Mouse (Mus musculus) mouse embryonic stem cell (cell line): ENCODE measurements around the gene Yes1.
"Not testable (repeated sequence)": the region's sequence is repeated elsewhere in the genome, so short reads cannot be mapped to it uniquely, and the experiment has no call there.

ENCODE experiments used
- in situ Hi-C, 2 experiments: fragments of 300-500 bp; cut with MboI; formaldehyde crosslinking; loops; 1 replicate in 1 of 2; 3 replicates in 1 of 2; pipeline ENCODE4 v1.14.3; 2019 to 2020; ENCODE audit warnings: low sequenced_read_pairs in 2 of 2, low pct_unique_long_range_greater_than_20kb in 1 of 2, mixed read lengths in 1 of 2; ENCODE audit not compliant: unreplicated experiment in 1 of 2

Gene Yes1

DNA sequence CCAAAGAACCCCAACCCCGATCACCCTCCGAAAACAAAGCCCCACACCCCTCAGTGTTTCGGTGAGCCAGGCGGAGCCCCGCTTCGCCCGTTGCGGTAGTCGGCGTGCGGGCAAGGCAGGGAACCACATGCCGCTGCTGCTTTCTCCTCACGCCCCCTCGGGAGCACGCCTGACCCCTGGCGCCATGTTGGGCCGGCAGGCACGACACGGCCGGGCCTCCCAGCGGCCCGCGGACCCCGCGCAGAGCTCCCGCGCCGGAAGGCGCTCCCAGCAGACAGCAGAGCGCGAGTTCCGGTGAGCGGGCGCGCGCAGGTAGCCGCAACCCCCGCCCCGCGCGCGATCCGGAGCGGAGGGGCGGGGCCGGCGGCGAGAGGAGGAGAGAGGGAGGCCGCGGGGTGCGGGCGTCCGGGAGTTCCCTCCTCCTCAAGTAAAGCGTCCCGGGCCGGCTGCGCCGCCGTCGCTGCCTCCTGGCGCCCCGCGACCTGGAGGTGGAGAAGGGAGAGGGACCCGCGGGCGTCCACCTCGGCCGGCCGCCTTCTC lies at the start of gene Yes1:
Yes1 (plus strand) TSS at position 371 of the 540 bp plus-strand sequence.
- in situ Hi-C loops, result no loop called here

GRCm38 (mm10) chr5:32564697-32565096 lies 46.3 kb upstream of the Yes1 start:
- in situ Hi-C loops, result no loop called here

DNA sequence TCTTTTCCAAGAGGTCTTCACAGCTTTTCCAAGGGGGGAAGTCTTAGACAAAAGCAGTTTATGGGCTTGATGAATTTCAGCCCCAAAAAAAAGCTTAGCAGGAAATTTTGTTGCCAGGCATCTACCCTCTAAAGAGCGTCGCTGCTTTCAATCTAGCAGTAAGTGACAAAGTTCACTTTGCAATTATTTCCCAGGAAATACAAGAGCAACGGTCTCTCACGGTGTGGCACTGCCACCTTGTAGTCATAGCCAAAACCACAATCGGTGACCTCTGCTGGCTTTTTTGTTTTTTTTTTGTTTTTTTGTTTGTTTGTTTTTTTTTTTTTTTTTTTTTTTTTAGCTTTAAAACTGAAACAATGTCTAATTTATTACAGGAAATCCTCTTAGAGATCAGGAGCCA lies 39.2 kb upstream of the Yes1 start:
- in situ Hi-C loops, result no loop called here

DNA sequence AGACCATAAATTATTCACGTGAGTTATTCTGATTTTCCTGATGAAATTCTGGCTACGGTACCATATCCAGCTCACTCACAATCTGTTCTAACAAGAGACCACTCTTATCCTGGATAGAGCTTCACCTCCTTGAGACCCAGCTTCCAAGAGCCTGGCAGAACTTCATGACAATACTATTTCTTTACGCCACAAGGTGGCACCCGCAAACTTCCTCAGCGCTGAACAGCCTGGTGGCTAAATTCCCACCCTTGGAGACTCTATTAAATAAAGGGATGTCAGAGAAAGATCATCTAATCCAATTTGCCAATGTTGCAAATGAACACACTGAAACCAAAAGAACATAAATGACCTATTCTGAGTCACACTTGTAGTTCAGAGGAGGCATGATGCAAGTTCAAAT lies 22.8 kb upstream of the Yes1 start:
- in situ Hi-C loops, result loop anchor here in 1 of 2 experiments (25.0 kb wide), 1 partner anchor 449 kb away; no protein-coding TSS in a partner anchor

- in situ Hi-C loops, result loop anchor here (10.0 to 25.0 kb wide), 2 partner anchors 441 to 444 kb away; no protein-coding TSS in a partner anchor
These were observed 17.2 kb upstream of the Yes1 start for GRCm38 (mm10) chr5:32593793-32594192.

DNA sequence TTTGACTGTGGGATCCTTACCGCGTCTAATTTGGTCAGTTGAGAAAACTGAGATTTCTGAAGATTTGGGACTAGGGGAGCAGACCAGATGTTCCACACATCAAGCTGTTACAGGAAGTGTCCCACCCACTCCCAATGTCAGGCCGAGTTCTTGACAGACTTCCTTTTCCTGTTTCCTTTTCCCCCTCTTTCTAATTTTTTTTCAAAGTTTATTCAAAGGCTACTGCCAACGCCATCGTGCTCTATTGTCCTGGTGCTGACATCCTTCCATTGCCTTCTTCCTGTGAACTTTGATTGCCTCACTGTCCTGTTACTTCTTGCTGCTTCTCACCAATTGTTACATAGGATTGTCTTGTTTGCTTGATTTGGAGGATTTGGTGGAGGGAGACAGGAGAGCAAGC lies 16.6 kb upstream of the Yes1 start:
- in situ Hi-C loops, result loop anchor here (10.0 to 25.0 kb wide), 2 partner anchors 440 to 443 kb away; no protein-coding TSS in a partner anchor

- in situ Hi-C loops, result no loop called here
These were observed 5.1 kb upstream of the Yes1 start for GRCm38 (mm10) chr5:32605911-32606310.

DNA sequence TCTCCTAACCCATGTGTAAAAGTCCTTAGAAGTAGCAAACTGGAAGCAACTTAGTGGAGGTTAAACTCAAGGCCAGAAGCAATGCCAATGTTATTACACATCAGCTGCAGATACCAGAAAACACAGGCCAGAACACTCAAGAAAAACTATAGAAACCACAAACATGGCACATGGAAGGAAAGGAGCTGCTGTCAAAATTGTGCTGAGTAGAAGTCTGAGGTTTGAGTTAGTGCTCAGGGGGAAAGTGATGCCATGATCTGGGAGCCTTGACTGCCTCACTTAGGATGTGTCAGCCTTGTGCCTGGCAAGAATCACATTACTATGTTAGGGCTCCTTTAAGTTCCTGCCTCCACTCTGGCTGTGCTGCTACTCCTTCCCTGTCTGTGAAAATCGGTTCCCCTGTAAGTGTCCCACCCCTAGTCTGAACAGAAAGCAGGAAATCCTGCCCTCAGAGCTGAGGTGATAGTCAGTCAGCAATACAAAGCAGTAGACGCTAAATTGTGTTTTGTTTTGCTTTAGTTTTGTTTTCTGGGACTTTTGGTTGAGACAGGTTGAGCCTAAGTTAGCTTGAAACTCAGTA lies 3.1 kb upstream of the Yes1 start:
- in situ Hi-C loops, result no loop called here

DNA sequence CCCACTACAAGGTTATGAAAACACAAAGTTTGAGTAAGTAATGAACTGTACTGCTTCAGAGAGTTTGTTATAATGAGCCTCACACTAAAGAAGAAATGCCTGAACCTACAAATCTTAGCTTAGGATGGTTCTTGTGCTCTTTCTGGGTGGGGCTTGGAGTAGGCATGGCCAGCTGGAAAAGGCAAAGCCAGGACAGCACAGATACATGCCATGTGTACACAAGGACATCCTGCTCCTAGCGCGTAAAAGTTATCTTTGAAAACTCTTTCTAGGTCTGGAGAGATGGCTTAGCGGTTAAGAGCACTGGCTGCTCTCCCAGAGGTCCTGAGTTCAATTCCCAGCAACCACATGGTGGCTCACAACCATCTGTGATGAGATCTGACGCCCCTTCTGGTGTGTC lies 2.5 kb upstream of the Yes1 start:
- in situ Hi-C loops, result no loop called here

DNA sequence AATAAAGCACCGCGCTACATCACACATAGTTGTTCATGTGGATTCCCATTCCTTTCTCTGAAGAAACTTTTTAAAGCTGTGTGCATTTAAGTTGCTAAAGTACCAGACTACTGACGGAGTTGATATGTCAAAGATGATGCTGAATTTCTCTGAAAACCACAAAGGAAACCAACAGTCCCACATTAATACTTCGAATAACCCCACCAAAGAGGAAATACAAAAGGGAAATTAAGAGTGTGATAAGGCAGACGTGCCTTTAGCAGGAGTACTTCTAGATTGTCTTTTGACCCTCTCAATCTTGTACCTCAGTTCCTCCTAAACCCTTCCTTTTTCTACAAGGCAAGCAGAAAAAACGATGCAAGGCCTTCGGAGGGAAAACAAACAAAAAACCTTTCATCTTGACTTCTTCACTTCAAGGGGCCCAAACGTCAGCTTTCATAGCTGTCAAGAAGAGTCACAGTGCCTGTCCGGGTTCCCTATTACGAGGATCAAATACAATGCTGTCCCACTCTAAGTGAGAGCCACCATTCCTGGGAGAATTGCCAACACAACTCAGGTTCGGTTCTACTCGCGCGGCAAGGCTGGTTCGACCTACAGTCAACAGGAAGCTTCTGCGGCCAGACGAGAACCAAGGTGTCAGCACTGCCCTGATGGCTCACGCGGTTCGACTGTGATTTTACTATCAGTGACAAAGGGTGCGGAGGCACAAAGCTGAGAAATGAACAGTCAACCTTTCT lies 739 bp upstream of the Yes1 start:
- in situ Hi-C loops, result no loop called here

DNA sequence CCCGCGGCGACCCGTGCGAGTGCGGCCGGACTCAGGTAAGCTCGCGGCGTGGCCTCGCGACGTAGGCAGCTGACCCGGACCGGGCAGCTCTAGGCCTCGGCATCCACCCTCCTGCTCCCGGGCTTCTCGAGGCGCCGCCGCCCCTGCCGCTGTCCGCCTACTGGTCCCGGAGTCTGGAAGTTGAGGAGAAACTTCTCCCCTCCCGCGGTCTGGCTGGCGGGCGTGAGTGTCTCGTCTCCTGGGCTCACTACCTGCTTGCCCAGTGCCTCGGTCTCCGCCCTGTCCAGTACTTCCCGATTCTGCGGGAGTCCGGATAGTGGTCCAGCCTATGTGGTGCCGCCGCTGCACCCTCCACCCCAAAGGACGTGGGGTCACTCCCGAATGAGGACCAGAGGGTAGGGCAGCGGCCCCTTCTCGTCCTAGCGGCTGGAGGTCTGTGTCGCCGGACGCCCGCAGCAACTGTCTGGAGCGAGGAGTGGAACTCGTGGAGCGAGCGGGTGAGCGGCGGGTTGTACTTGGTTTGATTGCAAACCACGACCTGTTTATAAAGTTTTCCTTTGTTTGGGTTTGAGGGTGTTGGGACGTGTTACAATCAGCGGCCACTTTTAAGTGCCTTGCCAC lies 480 bp downstream of the Yes1 start:
- in situ Hi-C loops, result no loop called here

- in situ Hi-C loops, result no loop called here
These were observed 3.3 kb downstream of the Yes1 start for GRCm38 (mm10) chr5:32614291-32614690.

DNA sequence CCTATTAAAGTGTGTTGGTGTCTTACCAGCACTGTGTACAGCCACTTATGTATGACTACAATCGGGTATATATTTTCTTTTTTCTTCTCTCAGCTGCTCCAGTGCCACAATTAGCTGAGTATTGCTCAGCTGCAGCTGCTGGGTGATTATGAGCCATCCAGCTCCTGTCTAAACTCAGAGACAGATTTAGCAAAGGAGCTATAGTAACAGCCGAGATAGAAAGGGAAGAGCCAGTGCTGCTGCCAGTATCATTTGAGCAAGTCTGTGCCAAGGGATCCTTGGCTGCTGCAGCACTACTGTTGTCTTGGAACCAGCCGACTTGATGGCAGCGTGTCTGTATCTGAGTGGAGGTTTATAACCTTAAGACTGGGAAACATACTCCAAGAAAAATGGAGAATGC lies 3.7 kb downstream of the Yes1 start:
- in situ Hi-C loops, result no loop called here

DNA sequence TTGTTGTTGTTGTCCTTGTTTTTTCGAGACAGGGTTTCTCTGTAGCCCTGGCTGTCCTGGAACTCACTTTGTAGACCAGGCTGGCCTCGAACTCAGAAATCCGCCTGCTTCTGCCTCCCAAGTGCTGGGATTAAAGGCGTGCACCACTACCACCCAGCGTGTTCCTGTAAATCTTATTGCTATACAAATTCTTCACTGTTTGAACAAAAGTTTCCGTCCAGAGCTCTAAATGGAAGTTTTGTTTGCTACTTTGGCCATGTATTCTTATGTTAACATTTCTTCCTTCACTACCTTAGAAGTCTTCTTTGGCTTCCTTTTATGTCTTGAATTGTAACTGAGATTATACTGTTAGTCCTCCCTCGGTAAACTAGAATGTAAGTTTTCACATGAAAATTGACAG lies 5.5 kb downstream of the Yes1 start:
- in situ Hi-C loops, result not testable (repeated sequence)

DNA sequence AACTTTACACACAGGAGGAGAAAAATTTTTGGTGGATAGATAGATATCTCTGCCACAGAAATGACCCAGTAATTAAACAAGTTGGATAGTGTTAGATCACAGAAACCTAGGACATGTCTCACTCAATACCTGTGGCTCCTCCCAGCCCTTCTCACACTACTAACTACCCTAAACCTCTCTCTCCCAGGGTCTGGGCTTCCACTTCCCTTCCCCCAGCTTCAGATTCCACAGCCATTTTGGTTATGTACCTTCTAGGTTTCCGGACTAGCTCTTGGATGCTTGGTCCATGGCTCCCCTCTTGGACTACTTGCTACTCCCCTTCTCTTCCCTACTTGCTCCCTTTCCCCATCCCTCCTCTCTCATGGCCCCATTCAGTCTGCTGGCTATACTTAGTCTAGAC lies 6.9 kb downstream of the Yes1 start:
- in situ Hi-C loops, result no loop called here

- in situ Hi-C loops, result no loop called here
These were observed 12.7 kb downstream of the Yes1 start for GRCm38 (mm10) chr5:32623649-32624048.

- in situ Hi-C loops, result no loop called here
These were observed 13.8 kb downstream of the Yes1 start for GRCm38 (mm10) chr5:32624777-32625176.

DNA sequence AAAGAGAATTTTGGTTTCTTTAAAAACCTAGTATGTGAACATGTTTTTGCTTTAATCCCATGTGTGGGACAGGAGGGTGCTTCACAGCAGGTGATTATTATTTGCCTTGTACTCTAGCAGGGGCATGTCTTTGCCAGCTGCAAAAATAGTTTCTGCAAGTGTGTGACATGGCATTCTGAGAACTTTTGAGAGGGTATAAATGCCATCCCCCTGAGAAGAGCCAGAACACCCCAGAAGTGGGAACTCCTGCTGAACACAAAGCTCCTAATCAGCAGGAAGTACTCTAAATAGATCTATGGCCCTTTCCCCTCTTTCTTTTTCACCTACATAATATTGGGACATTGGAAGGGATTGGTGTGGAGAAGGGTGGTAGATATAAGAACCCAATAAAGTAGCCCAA lies 22.2 kb downstream of the Yes1 start:
- in situ Hi-C loops, result no loop called here

DNA sequence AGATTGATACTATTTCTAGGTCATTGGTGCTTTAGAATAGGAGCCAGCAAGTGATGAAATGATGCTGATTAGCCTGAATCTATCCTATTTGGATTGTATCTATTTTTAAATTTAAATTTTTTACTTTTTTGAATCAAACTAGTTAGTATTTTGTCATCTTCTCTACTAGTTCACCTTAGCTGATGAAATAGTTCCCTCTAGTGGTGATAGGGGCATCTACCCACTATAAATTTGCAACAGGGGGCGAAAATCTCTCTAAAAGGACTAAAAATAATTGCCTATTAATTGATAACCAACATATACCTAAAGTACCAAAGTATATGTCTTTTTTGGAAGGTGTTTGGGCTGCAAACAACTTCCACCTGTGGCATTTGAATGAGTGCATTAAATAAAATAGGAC lies 46.4 kb downstream of the Yes1 start:
- in situ Hi-C loops, result no loop called here
